Mouse (Mus musculus) neural tube, embryonic 13.5 days (tissue): Measurements from ENCODE around the gene 4930452B06Rik. TPM values are rescaled to one million over a fixed set of nuclear protein-coding genes. Genes with fewer than 3 reads are reported as not detected.

Experiments used
- ATAC-seq: fragments of 200-750 bp; cut with Nextera tagmentation; 2 replicates; pipeline ENCODE4 v1.8.0; 2017; ENCODE audit warnings: low read depth, mild to moderate bottlenecking, moderate TSS enrichment, moderate library complexity
- H3K27ac ChIP-seq: fragments of 300-500 bp; sonication (generic); replicated peaks from 2 replicates; pipeline ENCODE4 v1.5.1; 2015; ENCODE audit warnings: moderate library complexity, mild to moderate bottlenecking, inconsistent platforms
- H3K27me3 ChIP-seq: fragments of 300-500 bp; sonication (generic); 2 replicates; pipeline ENCODE4 v1.6.1; 2015; ENCODE audit warnings: mild to moderate bottlenecking, inconsistent platforms
- H3K36me3 ChIP-seq: fragments of 300-500 bp; sonication (generic); 2 replicates; pipeline ENCODE4 v1.6.1; 2015; ENCODE audit warnings: mild to moderate bottlenecking, inconsistent platforms
- H3K4me1 ChIP-seq: fragments of 300-500 bp; sonication (generic); replicated peaks from 2 replicates; pipeline ENCODE4 v1.6.1; 2015; ENCODE audit warnings: inconsistent platforms
- H3K4me2 ChIP-seq: fragments of 300-500 bp; sonication (generic); 2 replicates; pipeline ENCODE4 v1.6.1; 2015; ENCODE audit warnings: inconsistent platforms, mild to moderate bottlenecking, moderate library complexity
- H3K4me3 ChIP-seq: fragments of 300-500 bp; sonication (generic); 2 replicates; pipeline ENCODE4 v1.5.1; 2015; ENCODE audit warnings: mild to moderate bottlenecking, inconsistent platforms
- H3K9ac ChIP-seq: fragments of 300-500 bp; sonication (generic); 2 replicates; pipeline ENCODE4 v1.6.1; 2015; ENCODE audit warnings: moderate library complexity, mild to moderate bottlenecking, inconsistent platforms
- H3K9me3 ChIP-seq: fragments of 300-500 bp; sonication (generic); 2 replicates; pipeline ENCODE4 v1.6.1; 2016; ENCODE audit warnings: inconsistent platforms
- WGBS: fragments of 180-500 bp; shearing (Covaris S2); methylation state at CpG from one replicate; pipeline ENCODE4 v1.1.7; 2015; 5-methylcytosine and 5-hydroxymethylcytosine counted together
- polyA plus RNA-seq: library from polyadenylated mRNA; unstranded; fragments of >200 nt; fragmentation: Nextera tagmentation; extraction: Ambion mirVana; gene quantifications from 2 replicates; pipeline ENCODE4 v1.2.1, GENCODE M21; 2015

The 4930452B06Rik gene
- polyA plus RNA-seq, 1 experiment from 2014 or later, result 4.3 TPM

GRCm38 (mm10) chr14:8514071-8514470, 152.0 kb downstream of the 4930452B06Rik start:
- no peaks in the 10 kb centered on the region for H3K36me3 ChIP-seq
- 93% methylated on average over 3 of the region's 3 CpGs for WGBS
- no peak for ATAC-seq
- no peak overlapping the region for H3K27ac ChIP-seq
- H3K4me1 ChIP-seq, result 0 out of 2 replicates have a peak, but pooled peaks cover 3% of the 10 kb centered on the region
- no peak overlapping the region for H3K4me3 ChIP-seq
- no peaks in the 10 kb centered on the region for H3K27me3 ChIP-seq
- no peak overlapping the region for H3K9ac ChIP-seq
- no peaks in the 10 kb centered on the region for H3K9me3 ChIP-seq
- no peak overlapping the region for H3K4me2 ChIP-seq

- no peak overlapping the region for H3K9ac ChIP-seq
- H3K27ac ChIP-seq, result no peak overlapping the region
- whole genome bisulfite sequencing, result 76% methylated on average over 4 of the region's 4 CpGs
- H3K4me2 ChIP-seq, result no peak overlapping the region
- H3K27me3 ChIP-seq, result no peaks in the 10 kb centered on the region
- no peak for ATAC-seq
- no peaks in the 10 kb centered on the region for H3K9me3 ChIP-seq
- 0 out of 2 replicates have a peak, but pooled peaks cover 3% of the 10 kb centered on the region for H3K4me1 ChIP-seq
- no peak overlapping the region for H3K4me3 ChIP-seq
- H3K36me3 ChIP-seq, result no peaks in the 10 kb centered on the region
Observed at GRCm38 (mm10) chr14:8511276-8511675, 154.8 kb downstream of the 4930452B06Rik start.

- 91% methylated on average over 10 of the region's 10 CpGs for WGBS
- no peak for ATAC-seq
Observed at GRCm38 (mm10) chr14:8510288-8510959, 155.6 kb downstream of the 4930452B06Rik start.

GRCm38 (mm10) chr14:8508669-8509068, 157.4 kb downstream of the 4930452B06Rik start:
- Histone ChIP-seq H3K36me3 (no peaks in the 10 kb centered on the region), H3K4me2 (no peak overlapping the region), H3K9ac (no peak overlapping the region), H3K27me3 (no peaks in the 10 kb centered on the region), H3K4me1 (0 out of 2 replicates have a peak, but pooled peaks cover 3% of the 10 kb centered on the region), H3K27ac (no peak overlapping the region), H3K9me3 (no peaks in the 10 kb centered on the region), H3K4me3 (no peak overlapping the region)
- no peak for ATAC-seq

More at GRCm38 (mm10) chr14:8510288-8510959, 155.6 kb downstream of the 4930452B06Rik start:
- Histone ChIP-seq H3K36me3 (no peaks in the 10 kb centered on the region), H3K4me2 (no peak overlapping the region), H3K9ac (no peak overlapping the region), H3K4me3 (no peak overlapping the region), H3K4me1 (0 out of 2 replicates have a peak, but pooled peaks cover 3% of the 10 kb centered on the region), H3K27ac (no peak overlapping the region), H3K9me3 (no peaks in the 10 kb centered on the region), H3K27me3 (no peaks in the 10 kb centered on the region)

- Histone ChIP-seq H3K9ac (no peak overlapping the region), H3K4me2 (no peak overlapping the region), H3K4me3 (no peak overlapping the region), H3K4me1 (no peaks in the 10 kb centered on the region), H3K27ac (no peak overlapping the region), H3K27me3 (no peaks in the 10 kb centered on the region), H3K9me3 (no peaks in the 10 kb centered on the region), H3K36me3 (no peaks in the 10 kb centered on the region)
- WGBS, result 90% methylated on average over 2 of the region's 2 CpGs
- no peak for ATAC-seq
Observed at GRCm38 (mm10) chr14:8504206-8504605, 161.8 kb downstream of the 4930452B06Rik start.

- H3K9ac ChIP-seq, result no peak overlapping the region
- H3K4me2 ChIP-seq, result no peak overlapping the region
- ATAC-seq, result no peak
- H3K27ac ChIP-seq, result no peak overlapping the region
- WGBS, result 92% methylated on average over 3 of the region's 3 CpGs
- no peaks in the 10 kb centered on the region for H3K27me3 ChIP-seq
- no peaks in the 10 kb centered on the region for H3K36me3 ChIP-seq
- no peaks in the 10 kb centered on the region for H3K4me1 ChIP-seq
- H3K9me3 ChIP-seq, result no peaks in the 10 kb centered on the region
- no peak overlapping the region for H3K4me3 ChIP-seq
Observed at GRCm38 (mm10) chr14:8503345-8503744, 162.7 kb downstream of the 4930452B06Rik start.

GRCm38 (mm10) chr14:8502496-8502895, 163.5 kb downstream of the 4930452B06Rik start:
- Histone ChIP-seq H3K4me3 (no peak overlapping the region), H3K4me1 (no peaks in the 10 kb centered on the region), H3K9ac (no peak overlapping the region), H3K27ac (no peak overlapping the region), H3K9me3 (no peaks in the 10 kb centered on the region), H3K27me3 (no peaks in the 10 kb centered on the region), H3K4me2 (no peak overlapping the region), H3K36me3 (no peaks in the 10 kb centered on the region)
- 91% methylated on average over 5 of the region's 5 CpGs for WGBS
- no peak for ATAC-seq

GRCm38 (mm10) chr14:8495691-8496090, 170.3 kb downstream of the 4930452B06Rik start:
- 93% methylated on average over 2 of the region's 2 CpGs for WGBS
- Histone ChIP-seq H3K27ac (no peak overlapping the region), H3K4me2 (no peak overlapping the region), H3K36me3 (no peaks in the 10 kb centered on the region), H3K9me3 (no peaks in the 10 kb centered on the region), H3K9ac (no peak overlapping the region), H3K27me3 (no peaks in the 10 kb centered on the region), H3K4me3 (no peak overlapping the region), H3K4me1 (no peaks in the 10 kb centered on the region)
- ATAC-seq, result no peak

- H3K27me3 ChIP-seq, result no peaks in the 10 kb centered on the region
- H3K27ac ChIP-seq, result no peak overlapping the region
- no peaks in the 10 kb centered on the region for H3K4me1 ChIP-seq
- WGBS, result 59% methylated on average over 4 of the region's 4 CpGs
- H3K4me3 ChIP-seq, result no peak overlapping the region
- H3K9ac ChIP-seq, result no peak overlapping the region
- H3K36me3 ChIP-seq, result no peaks in the 10 kb centered on the region
- ATAC-seq, result no peak
- no peaks in the 10 kb centered on the region for H3K9me3 ChIP-seq
- H3K4me2 ChIP-seq, result no peak overlapping the region
Observed at GRCm38 (mm10) chr14:8494952-8495351, 171.1 kb downstream of the 4930452B06Rik start.

GRCm38 (mm10) chr14:8494260-8494659, 171.8 kb downstream of the 4930452B06Rik start:
- WGBS, result 71% methylated on average over 1 of the region's 1 CpGs
- Histone ChIP-seq H3K36me3 (no peaks in the 10 kb centered on the region), H3K9me3 (no peaks in the 10 kb centered on the region), H3K4me2 (no peak overlapping the region), H3K4me3 (no peak overlapping the region), H3K4me1 (no peaks in the 10 kb centered on the region), H3K27ac (no peak overlapping the region), H3K27me3 (no peaks in the 10 kb centered on the region), H3K9ac (no peak overlapping the region)
- ATAC-seq, result no peak

GRCm38 (mm10) chr14:8478098-8478497, 187.9 kb downstream of the 4930452B06Rik start:
- no peaks in the 10 kb centered on the region for H3K27me3 ChIP-seq
- 0 out of 2 replicates have a peak, but pooled peaks have one; percentile 44 for ATAC-seq
- WGBS, result 48% methylated on average over 5 of the region's 5 CpGs
- H3K36me3 ChIP-seq, result no peaks in the 10 kb centered on the region
- no peak overlapping the region for H3K27ac ChIP-seq
- no peak overlapping the region for H3K9ac ChIP-seq
- no peak overlapping the region for H3K4me2 ChIP-seq
- H3K9me3 ChIP-seq, result no peaks in the 10 kb centered on the region
- no peak overlapping the region for H3K4me3 ChIP-seq
- peaks cover 8% of the 10 kb centered on the region; the same call in 1 of the 2 replicates for H3K4me1 ChIP-seq

- H3K9me3 ChIP-seq, result no peaks in the 10 kb centered on the region
- no peak overlapping the region for H3K4me3 ChIP-seq
- H3K9ac ChIP-seq, result no peak overlapping the region
- no peaks in the 10 kb centered on the region for H3K27me3 ChIP-seq
- no peak for ATAC-seq
- H3K36me3 ChIP-seq, result no peaks in the 10 kb centered on the region
- H3K4me2 ChIP-seq, result no peak overlapping the region
- H3K27ac ChIP-seq, result peak overlapping the region; percentile 33; the same call in 1 of the 2 replicates
- 60% methylated on average over 8 of the region's 8 CpGs for WGBS
- H3K4me1 ChIP-seq, result peaks cover 8% of the 10 kb centered on the region; the same call in 1 of the 2 replicates
Observed at GRCm38 (mm10) chr14:8477348-8477747, 188.7 kb downstream of the 4930452B06Rik start.

GRCm38 (mm10) chr14:8476606-8477005, 189.4 kb downstream of the 4930452B06Rik start:
- Histone ChIP-seq H3K27me3 (no peaks in the 10 kb centered on the region), H3K36me3 (no peaks in the 10 kb centered on the region), H3K27ac (no peak overlapping the region), H3K9me3 (no peaks in the 10 kb centered on the region), H3K9ac (no peak overlapping the region), H3K4me1 (peaks cover 8% of the 10 kb centered on the region; the same call in 1 of the 2 replicates), H3K4me2 (no peak overlapping the region), H3K4me3 (no peak overlapping the region)
- 71% methylated on average over 3 of the region's 3 CpGs for WGBS
- no peak for ATAC-seq
